Mouse (Mus musculus): ENCODE data around the gene Zfp654.

GRCm38 (mm10) chr16:64754743-64755139 lies 96.7 kb downstream of the Zfp654 start:
- no peak for TF ChIP-seq CTCF (IDR thresholded peaks at IDR 0.05; ENCODE audit: control insufficient read depth, insufficient read depth, insufficient read length)
- no peak for TF ChIP-seq MAX (IDR thresholded peaks at IDR 0.05)
- TF ChIP-seq FOSL1 (IDR thresholded peaks at IDR 0.05; ENCODE audit: insufficient read depth, low read length, poor library complexity, severe bottlenecking): no peak
- TF ChIP-seq USF1 (IDR thresholded peaks at IDR 0.05; ENCODE audit: low read depth): no peak
- TF ChIP-seq MYOG (IDR thresholded peaks at IDR 0.05; ENCODE audit: control insufficient read depth, extremely low read depth, insufficient read length): no peak
- TF ChIP-seq MYOD1 (IDR thresholded peaks at IDR 0.05; ENCODE audit: control insufficient read depth, insufficient read length, low read depth): no peak
